Mouse (Mus musculus) midbrain, postnatal 0 days (tissue): ENCODE results near the gene Gm6034. TPM values are rescaled to one million over a fixed set of nuclear protein-coding genes. Genes with fewer than 3 reads are reported as not detected.
A peak's percentile ranks its signal among the peaks of the same experiment; 100 is the strongest.
"Not testable (repeated sequence)": the region's sequence is repeated elsewhere in the genome, so short reads cannot be mapped to it uniquely, and the experiment has no call there.

Source experiments
- ATAC-seq: fragments of 200-750 bp; cut with Nextera tagmentation; 2 replicates; pipeline ENCODE4 v1.8.0; 2017; ENCODE audit warnings: moderate number of reproducible peaks, mild to moderate bottlenecking, moderate TSS enrichment, moderate library complexity; ENCODE audit not compliant: low FRiP score
- DNase-seq: peaks from one replicate; pipeline ENCODE4 v3.0.0-alpha.2; 2015; ENCODE audit warnings: low spot score
- H3K27ac ChIP-seq: fragments of 300-500 bp; sonication (generic); 2 replicates; pipeline ENCODE4 v1.5.1; 2014; ENCODE audit warnings: low read depth, mild to moderate bottlenecking, low read length, mixed read lengths
- H3K27me3 ChIP-seq: fragments of 300-500 bp; sonication (generic); 2 replicates; pipeline ENCODE4 v1.6.1; 2014; ENCODE audit warnings: low read length, control low read depth, mixed read lengths; ENCODE audit not compliant: insufficient read depth
- H3K36me3 ChIP-seq: fragments of 300-500 bp; sonication (generic); 2 replicates; pipeline ENCODE4 v1.6.1; 2014; ENCODE audit warnings: low read length, control low read depth, mixed read lengths; ENCODE audit not compliant: insufficient read depth
- H3K4me1 ChIP-seq: fragments of 300-500 bp; sonication (generic); 2 replicates; pipeline ENCODE4 v1.6.1; 2014; ENCODE audit warnings: mild to moderate bottlenecking, control low read depth, antibody characterized with exemption, low read length, mixed read lengths; ENCODE audit not compliant: insufficient read depth
- H3K4me2 ChIP-seq: fragments of 300-500 bp; sonication (generic); 2 replicates; pipeline ENCODE4 v1.6.1; 2014; ENCODE audit warnings: low read depth, mild to moderate bottlenecking, low read length, mixed read lengths; ENCODE audit not compliant: poor library complexity, severe bottlenecking
- H3K4me3 ChIP-seq: fragments of 300-500 bp; sonication (generic); 2 replicates; pipeline ENCODE4 v1.5.1; 2014; ENCODE audit warnings: low read depth, mild to moderate bottlenecking, low read length, moderate library complexity
- H3K9ac ChIP-seq: fragments of 300-500 bp; sonication (generic); replicated peaks from 2 replicates; pipeline ENCODE4 v1.6.1; 2014; ENCODE audit warnings: mild to moderate bottlenecking, low read length, moderate library complexity, mixed read lengths; ENCODE audit not compliant: poor library complexity, severe bottlenecking
- H3K9me3 ChIP-seq: fragments of 300-500 bp; sonication (generic); 2 replicates; pipeline ENCODE4 v1.6.1; 2016; ENCODE audit warnings: low read length, control low read depth
- CTCF ChIP-seq: IDR thresholded peaks from 2 replicates; pipeline ENCODE4 v1.5.1; 2016; ENCODE audit warnings: antibody characterized with exemption, mild to moderate bottlenecking
- WGBS: fragments of 180-500 bp; shearing (Covaris S2); extraction: QIAGEN DNeasy Blood & Tissue Kit; methylation state at CpG from one replicate; pipeline ENCODE4 v1.1.7; 2014; 5-methylcytosine and 5-hydroxymethylcytosine counted together
- polyA plus RNA-seq: library from polyadenylated mRNA; unstranded; fragments of >200 nt; fragmentation: Nextera tagmentation; extraction: Ambion mirVana; gene quantifications from 2 replicates; pipeline ENCODE4 v1.2.1, GENCODE M21; 2015
- total RNA-seq: library from RNA; depleted of rRNA; stranded (reverse); fragments of >200 nt; gene quantifications from 2 replicates; pipeline ENCODE4 v1.2.3, GENCODE M21; 2014

Gm6034 gene
- total and polyA plus RNA-seq, 2 experiments from 2014 or later: 0.16 TPM; not detected in 1

DNA sequence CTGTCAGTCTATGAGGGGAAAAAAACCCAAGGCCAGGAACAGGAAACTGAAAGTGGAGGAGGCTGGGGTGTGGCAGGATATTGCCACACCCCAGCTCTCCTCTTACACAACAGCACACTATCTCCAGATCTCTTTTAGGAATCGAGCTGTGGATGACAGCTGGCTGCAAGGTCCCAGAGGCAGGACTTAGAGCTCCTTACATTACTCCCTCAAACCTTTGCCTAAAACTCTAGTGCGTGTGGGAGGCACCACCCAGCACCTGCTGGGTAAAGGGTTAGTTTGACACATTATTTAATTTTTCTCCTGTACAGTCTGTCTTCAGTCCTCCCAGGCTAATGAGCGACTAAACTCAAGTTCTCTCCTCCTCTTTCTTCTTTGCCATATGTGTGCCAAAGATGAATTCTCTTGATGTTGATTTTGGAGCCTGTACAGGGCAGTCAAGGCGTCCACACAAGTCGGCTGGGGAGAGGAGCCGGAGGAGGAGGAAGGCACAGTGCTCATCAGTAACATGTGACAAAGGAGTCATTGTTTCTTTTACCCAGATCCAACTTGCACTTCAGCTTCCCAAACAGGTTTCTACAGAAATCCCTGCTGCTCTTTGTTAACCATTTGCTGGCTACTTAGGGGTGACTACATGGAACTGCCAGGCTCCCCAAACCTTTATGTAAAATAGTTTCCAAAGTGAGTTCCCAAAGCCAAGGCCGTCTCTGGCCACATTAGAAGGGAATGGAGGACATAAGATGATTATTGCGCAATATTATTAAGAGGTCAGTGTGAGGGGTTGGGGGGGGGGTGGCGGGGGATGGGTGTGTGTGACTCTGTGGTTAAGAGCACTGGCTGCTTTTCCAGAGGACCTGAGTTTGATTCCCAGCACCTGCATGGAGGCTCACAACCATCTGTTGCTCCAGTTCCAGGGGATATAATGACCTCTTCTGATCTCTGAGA is 18.8 kb upstream of the Gm6034 start:
- no peak overlapping the region for H3K4me3 ChIP-seq
- no peak overlapping the region for H3K4me2 ChIP-seq
- ATAC-seq: no peak
- H3K9me3 ChIP-seq: no peaks in the 10 kb centered on the region
- H3K27me3 ChIP-seq: no peaks in the 10 kb centered on the region
- TF ChIP-seq CTCF: no peak
- no peak overlapping the region for H3K27ac ChIP-seq
- H3K36me3 ChIP-seq: no peaks in the 10 kb centered on the region
- WGBS: 67% methylated on average over 9 of the region's 9 CpGs
- no peaks in the 10 kb centered on the region for H3K4me1 ChIP-seq
- no peak for DNase-seq
- no peak overlapping the region for H3K9ac ChIP-seq

DNA sequence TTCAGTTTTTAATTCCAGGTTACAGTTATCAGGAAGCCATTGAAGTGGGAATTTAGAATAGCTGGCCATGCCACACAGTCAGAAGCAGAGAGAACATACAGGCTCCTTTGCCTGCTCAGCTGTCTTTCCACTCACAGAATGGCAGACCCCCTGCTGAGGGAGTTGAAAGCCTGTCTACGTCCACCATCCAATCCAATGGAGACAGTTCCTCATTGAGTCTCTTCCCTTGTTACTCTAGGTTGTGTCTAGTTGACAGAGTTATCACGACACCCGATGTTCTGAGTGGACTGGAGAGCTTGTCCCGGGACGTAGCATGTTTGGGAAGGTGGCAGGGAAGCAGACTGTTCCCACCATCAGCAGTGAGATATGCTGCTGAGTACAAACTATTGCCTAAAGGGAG is 17.6 kb upstream of the Gm6034 start:
- no peak for TF ChIP-seq CTCF
- H3K9me3 ChIP-seq: no peaks in the 10 kb centered on the region
- no peak overlapping the region for H3K4me2 ChIP-seq
- no peak overlapping the region for H3K4me3 ChIP-seq
- ATAC-seq (no peak), DNase-seq (no peak)
- no peaks in the 10 kb centered on the region for H3K4me1 ChIP-seq
- no peak overlapping the region for H3K27ac ChIP-seq
- no peaks in the 10 kb centered on the region for H3K36me3 ChIP-seq
- H3K9ac ChIP-seq: no peak overlapping the region
- WGBS: 54% methylated on average over 5 of the region's 5 CpGs
- no peaks in the 10 kb centered on the region for H3K27me3 ChIP-seq

DNA sequence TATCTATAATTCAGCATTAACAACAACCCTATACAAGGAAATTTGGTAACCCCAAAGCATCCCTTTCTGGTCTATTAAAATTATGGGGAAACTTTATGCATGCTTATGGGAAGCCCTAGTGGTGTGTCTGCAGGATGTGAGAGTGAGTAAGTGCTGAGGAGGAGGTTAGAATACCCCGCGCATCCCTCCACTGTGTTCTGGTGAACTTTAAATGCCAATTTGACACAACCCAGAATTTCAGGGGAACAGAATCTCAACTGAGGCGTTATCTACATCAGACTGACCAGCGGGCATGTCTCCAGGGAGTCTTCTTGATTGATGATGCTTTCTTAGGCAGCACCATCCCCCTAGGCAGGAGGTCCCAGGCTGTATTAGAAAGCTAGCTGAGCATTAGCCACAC is 16.9 kb upstream of the Gm6034 start:
- H3K4me2 ChIP-seq: no peak overlapping the region
- no peaks in the 10 kb centered on the region for H3K9me3 ChIP-seq
- no peaks in the 10 kb centered on the region for H3K36me3 ChIP-seq
- ATAC-seq: no peak
- no peak overlapping the region for H3K27ac ChIP-seq
- H3K4me3 ChIP-seq: no peak overlapping the region
- H3K4me1 ChIP-seq: no peaks in the 10 kb centered on the region
- no peak overlapping the region for H3K9ac ChIP-seq
- no peak for TF ChIP-seq CTCF
- DNase-seq: no peak
- 83% methylated on average over 4 of the region's 4 CpGs for WGBS
- no peaks in the 10 kb centered on the region for H3K27me3 ChIP-seq

DNA sequence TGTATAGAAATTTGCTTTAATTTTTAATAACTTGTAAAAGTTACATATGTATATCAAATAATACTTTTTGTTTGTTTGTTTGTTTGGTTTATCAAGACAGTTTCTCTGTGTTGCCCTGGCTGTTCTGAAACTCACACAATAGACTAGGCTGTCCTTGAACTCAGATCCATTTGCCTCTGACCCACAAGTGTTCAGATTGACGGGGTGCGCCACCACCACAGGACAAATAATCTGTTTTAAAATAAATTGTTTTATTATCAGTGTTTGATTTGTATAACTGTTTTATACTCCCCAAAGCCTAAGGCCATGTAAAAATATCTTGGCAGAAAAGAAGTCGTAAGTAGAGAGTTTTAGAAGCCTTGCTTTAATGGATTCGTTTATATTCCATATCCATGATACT is 15.1 kb upstream of the Gm6034 start:
- H3K4me2 ChIP-seq: no peak overlapping the region
- no peaks in the 10 kb centered on the region for H3K9me3 ChIP-seq
- no peak overlapping the region for H3K9ac ChIP-seq
- no peak for TF ChIP-seq CTCF
- WGBS: 94% methylated on average over 4 of the region's 4 CpGs
- H3K27ac ChIP-seq: no peak overlapping the region
- DNase-seq: no peak
- no peaks in the 10 kb centered on the region for H3K4me1 ChIP-seq
- H3K4me3 ChIP-seq: no peak overlapping the region
- H3K36me3 ChIP-seq: no peaks in the 10 kb centered on the region
- no peak for ATAC-seq
- no peaks in the 10 kb centered on the region for H3K27me3 ChIP-seq

DNA sequence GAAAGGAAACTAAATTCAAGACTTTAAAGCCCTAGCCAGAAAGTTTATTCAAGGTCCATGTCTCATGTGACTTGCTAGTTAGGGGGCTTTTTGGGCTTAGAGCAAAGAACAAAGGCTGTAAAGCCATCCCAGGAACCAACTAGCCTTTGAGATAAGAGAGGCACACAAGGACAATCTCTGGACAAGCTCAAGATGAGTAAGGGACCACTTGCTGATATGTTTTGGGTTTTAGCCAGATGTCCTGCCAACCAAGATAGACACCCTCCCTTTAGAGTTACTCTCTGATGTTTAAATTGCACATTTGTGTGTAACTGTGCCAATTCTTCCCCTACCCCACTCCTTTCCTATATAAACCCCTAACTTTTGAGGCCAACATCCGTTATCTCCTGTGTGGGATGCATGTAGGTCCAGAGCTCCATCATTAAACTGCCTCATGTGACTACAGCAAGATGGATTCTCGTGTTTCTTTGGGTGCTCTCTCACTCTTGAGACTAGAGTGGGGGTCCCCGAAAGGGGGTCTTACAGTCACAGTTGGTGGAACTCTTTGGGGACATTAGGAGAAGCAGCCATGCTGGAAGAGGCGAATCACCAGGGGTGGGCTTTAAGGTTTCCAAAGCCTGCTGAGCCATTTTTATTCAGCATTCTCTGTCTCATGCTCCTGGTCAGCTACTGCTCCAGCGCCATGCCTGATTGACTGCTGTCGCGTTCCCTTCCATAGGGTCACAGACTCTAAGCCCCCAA is 13.7 kb upstream of the Gm6034 start:
- no peak overlapping the region for H3K4me3 ChIP-seq
- H3K9ac ChIP-seq: no peak overlapping the region
- H3K4me1 ChIP-seq: no peaks in the 10 kb centered on the region
- ATAC-seq (no peak), DNase-seq (no peak)
- H3K36me3 ChIP-seq: no peaks in the 10 kb centered on the region
- no peak overlapping the region for H3K4me2 ChIP-seq
- no peak for TF ChIP-seq CTCF
- H3K9me3 ChIP-seq: no peaks in the 10 kb centered on the region
- WGBS: 56% methylated on average over 7 of the region's 7 CpGs
- H3K27ac ChIP-seq: no peak overlapping the region
- no peaks in the 10 kb centered on the region for H3K27me3 ChIP-seq

DNA sequence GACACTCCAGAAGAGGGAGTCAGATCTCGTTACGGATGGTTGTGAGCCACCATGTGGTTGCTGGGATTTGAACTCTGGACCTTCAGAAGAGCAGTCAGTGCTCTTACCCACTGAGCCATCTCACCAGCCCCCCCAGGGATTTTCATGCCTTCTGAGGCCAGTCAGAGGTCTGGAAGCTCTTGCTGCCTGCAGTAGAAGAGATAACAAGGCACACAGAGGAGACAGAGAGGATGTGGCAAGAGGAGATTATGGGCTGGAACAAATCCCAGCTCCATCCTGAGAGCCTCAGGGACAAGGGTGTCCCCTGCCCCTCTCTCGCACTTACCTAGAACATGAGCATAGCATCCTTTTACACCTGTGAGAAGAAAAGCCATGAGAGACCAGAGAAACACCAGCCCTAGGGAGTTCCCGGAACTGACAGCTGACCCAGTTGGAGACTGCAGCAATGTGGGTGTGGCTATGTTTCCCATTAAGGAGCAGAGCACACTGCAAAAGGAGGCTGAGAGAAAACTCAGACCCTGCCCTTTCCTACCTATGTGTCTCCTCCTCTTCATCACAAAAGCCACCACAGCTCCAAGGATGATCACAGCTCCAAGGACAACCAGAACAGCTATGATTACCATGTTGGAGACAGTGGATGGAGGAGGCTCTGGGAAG is 12.6 kb upstream of the Gm6034 start:
- not testable (repeated sequence) for H3K9ac ChIP-seq, ATAC-seq, H3K4me2 ChIP-seq, DNase-seq, H3K4me3 ChIP-seq, H3K27ac ChIP-seq, H3K9me3 ChIP-seq, H3K36me3 ChIP-seq, H3K27me3 ChIP-seq, H3K4me1 ChIP-seq
- 77% methylated on average over 2 of the region's 4 CpGs for WGBS

DNA sequence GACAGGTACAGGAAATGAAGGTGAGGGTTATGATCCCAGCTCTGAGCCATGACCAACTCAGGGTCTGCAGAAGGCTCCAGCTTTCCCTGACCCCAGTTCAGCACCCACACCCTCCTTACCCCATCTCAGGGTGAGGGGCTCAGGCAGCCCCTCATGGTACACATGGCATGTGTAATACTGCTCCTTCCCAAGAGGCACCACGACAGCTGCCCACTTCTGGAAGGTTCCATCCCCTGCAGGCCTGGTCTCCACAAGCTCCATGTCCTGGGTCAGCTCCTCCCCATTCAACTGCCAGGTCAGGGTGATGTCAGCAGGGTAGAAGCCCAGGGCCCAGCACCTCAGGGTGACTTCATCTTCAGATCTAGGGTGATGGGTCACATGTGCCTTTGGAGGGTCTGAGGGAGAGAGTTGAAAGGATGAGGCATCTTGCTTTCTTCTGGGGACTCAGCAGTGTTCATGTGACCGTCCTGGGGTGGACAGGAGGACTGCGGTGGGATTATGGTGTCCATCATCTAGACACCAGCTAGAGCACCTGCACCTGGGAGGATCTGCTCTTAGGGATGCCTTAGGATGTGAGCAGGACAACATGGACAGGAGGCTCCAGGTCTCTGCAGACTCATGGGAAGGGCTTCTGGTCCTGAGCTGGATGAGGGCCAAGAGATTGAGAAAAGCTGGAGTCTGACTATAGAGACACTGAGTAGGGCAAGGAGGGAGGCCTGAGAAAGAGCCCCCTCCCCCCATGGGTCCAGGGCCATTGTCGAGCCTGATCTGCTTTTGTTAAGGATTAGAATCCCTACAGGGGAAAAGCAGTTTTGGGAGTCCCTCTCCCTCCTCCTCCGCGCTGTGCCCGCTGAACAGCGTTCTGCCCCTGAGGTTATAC is 11.8 kb upstream of the Gm6034 start:
- not testable (repeated sequence) for H3K27ac ChIP-seq, H3K9me3 ChIP-seq, H3K36me3 ChIP-seq, H3K4me1 ChIP-seq, H3K27me3 ChIP-seq, DNase-seq
- peak overlapping the region; percentile 39 for H3K4me3 ChIP-seq
- ATAC-seq: peak; percentile 36; the same call in 1 of the 2 replicates
- WGBS: 36% methylated on average over 8 of the region's 8 CpGs
- 0 out of 2 replicates have a peak overlapping the region, but pooled peaks have one; percentile 19 for H3K9ac ChIP-seq
- H3K4me2 ChIP-seq: peak overlapping the region; percentile 69
